Mouse (Mus musculus): Measurements from ENCODE around the gene A630095N17Rik. TPM values are rescaled to one million over a fixed set of nuclear protein-coding genes. Genes with fewer than 3 reads are reported as not detected.
A peak's percentile ranks its signal among the peaks of the same experiment; 100 is the strongest.

The A630095N17Rik gene
- not detected in 2 replicates for polyA plus RNA-seq (2016; fragmentation: Nextera tagmentation; extraction: Ambion mirVana)

DNA sequence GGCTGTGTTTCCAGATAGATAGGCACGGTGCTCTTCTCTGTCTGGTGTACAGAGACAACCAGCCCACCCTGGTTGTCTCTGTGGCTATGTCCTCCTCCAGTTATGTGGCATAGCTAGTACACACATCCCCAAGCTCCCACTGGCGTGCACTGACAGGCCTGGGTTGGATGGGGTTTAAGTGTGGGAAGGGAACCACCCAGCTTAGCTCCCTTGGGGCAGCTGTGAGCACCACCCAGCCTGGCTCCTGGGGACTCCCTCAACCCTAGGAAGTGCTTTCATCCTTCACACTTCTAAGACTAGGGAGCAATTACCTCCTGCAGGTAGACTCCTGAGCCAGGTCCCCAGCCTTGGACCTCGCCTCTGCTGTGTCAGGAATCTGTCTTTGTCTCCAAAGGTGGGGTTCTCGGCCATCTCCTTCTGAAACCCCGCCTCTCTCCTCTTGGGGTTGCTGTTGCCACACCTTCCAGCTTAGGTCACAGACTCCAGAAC lies at the start of gene A630095N17Rik:
TSS of gene A630095N17Rik (minus strand) at position 439 of the 489 bp plus-strand sequence.
- Histone ChIP-seq H3K9me3 (no peaks in the 10 kb centered on the region), H3K4me3 (no peak within 1 kb of the TSS), H3K9ac (replicated peaks) (no peak within 1 kb of the TSS), H3K36me3 (no peaks in the 10 kb centered on the region), H3K27ac (replicated peaks) (no peak within 1 kb of the TSS), H3K4me2 (replicated peaks) (no peak within 1 kb of the TSS), H3K4me1 (peaks cover 10% of the 10 kb centered on the region; the same call in 1 of the 2 replicates), H3K27me3 (peaks cover 25% of the 10 kb centered on the region)
- 85% methylated on average over 5 of the region's 5 CpGs for WGBS
- no peak for ATAC-seq (ENCODE audit: low FRiP score, low read depth)

DNA sequence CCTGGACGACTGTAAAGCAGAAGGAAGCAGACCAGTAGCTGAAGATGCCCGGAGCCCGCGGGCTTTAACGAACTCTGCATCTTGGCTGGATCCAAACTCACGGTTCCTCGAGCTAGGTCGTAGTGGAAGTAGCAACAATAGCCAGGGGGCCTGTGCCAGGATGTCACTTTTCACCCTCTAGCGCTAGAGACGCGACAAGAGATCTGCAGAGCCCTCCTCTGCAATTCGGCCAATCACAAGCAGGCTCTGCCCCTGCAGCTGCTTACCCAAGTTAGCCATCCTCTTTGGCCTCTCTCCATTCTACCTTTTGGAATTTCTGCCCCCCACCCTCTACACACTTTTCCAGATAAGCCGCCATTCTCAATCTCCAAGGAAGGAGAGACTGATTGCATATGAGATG lies 46.3 kb upstream of the A630095N17Rik start, which contains the start of gene Resp18:
TSS of gene Resp18 (minus strand) at position 188 of the 400 bp plus-strand sequence.
- no peak for ATAC-seq (ENCODE audit: low FRiP score, low read depth)

DNA sequence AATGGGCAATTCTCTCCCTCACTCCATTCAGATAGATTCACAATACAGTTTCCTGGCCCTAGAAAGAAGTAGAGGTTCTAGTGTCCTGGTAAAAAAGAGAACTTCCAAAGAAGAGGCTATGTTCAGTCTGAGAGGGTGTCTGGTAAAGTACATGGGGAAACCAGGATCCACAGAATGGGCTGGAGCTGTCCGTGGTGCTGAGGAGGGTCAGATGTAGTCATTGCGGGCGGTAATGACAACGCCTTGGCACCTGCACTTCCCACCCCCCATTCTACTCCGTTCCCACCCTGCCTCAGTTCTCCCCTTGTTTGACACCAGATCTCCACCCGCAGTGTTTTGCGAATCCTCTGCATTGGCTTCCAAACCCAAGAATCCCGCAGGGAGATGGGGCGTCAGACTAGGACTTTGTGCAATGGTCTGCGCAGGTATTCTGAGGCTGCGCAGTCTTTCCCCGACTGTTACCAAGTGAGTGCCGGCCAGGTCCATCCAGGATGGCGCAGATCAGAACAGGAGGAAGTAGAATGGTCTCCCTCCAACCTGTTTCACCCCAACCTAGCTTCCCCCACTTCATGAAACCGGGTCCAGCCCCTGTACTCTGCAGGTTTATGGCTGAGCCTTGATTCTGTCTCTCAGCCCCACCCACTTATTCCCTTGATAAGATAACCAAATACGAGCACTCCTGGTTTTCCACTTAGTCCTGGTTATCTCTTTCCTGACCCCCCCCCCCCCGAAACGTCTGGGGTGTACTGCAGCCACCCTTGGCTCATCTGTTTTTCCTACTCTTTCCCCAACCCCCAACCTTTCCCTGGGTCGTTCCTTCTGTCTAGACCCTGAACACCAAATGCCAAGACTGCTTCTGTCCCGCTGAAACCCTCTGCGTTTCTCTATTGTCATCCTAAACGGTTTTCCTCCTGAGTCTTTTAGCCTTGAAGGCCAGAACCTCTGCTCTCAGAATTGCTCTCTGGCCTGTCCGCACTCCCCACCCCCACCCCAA lies 45.6 kb upstream of the A630095N17Rik start:
- no peaks in the 10 kb centered on the region for H3K4me1 ChIP-seq
- peak overlapping the region; percentile 52 for H3K9ac ChIP-seq (replicated peaks)
- 6% methylated on average over 23 of the region's 23 CpGs for WGBS
- peak overlapping the region; percentile 48 for H3K4me2 ChIP-seq (replicated peaks)
- H3K36me3 ChIP-seq: no peaks in the 10 kb centered on the region
- 0 out of 2 replicates have a peak, but pooled peaks have one; percentile 9 for ATAC-seq (ENCODE audit: low FRiP score, low read depth)
- H3K4me3 ChIP-seq: peak overlapping the region; percentile 31
- H3K27ac ChIP-seq (replicated peaks): no peak overlapping the region
- no peaks in the 10 kb centered on the region for H3K9me3 ChIP-seq
- H3K27me3 ChIP-seq: peaks cover 46% of the 10 kb centered on the region

More for the DNA sequence above, 46.3 kb upstream of the A630095N17Rik start, which contains the start of gene Resp18:
- Histone ChIP-seq H3K9me3 (no peaks in the 10 kb centered on the region), H3K9ac (replicated peaks) (peak within 1 kb of the TSS; percentile 52), H3K4me3 (peak within 1 kb of the TSS; percentile 31), H3K4me1 (no peaks in the 10 kb centered on the region), H3K4me2 (replicated peaks) (peak within 1 kb of the TSS; percentile 48), H3K27me3 (peaks cover 46% of the 10 kb centered on the region), H3K27ac (replicated peaks) (no peak within 1 kb of the TSS), H3K36me3 (no peaks in the 10 kb centered on the region)
- WGBS: 4% methylated on average over 13 of the region's 13 CpGs

DNA sequence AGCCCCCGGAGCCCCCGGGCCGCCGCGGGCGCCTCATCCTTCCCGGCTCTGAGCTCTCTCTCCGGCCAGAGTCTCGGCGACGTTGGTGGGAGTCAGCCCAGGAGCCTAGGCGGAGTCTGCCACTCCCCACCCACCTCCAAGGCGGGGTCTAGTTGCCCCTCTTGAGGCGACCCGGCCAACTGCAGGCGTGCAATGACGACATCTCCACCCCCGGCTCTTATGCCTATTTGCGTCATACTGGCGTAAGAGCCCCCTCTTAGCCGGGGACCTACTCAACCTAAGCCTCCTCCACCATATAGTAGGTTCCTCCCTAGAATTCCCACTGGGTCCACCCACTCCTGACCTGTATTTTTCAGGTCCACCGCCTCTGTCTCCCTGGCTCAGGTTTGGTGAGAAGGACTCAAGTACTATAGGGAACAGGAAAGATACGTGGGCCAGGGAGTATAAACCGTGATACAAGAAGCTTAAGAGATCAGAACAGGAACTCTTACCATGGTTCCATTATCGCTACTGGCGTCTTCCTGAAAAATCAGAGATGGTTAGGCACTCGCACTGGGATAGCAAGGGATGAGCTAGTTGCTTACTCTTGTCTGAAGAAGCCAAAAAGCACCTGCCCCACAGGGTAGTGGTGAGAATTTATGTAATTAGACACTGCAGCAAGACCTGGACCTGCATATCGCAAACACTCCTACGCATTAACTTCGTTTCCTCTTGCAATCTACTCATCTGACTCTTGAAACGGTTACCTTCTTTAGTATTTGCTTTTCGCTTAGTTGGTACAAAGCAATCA lies 32.4 kb upstream of the A630095N17Rik start, which contains the start of gene Ptprn:
TSS of gene Ptprn (minus strand) at position 412 of the 790 bp plus-strand sequence.
- Histone ChIP-seq H3K27me3 (peaks cover 64% of the 10 kb centered on the region), H3K27ac (replicated peaks) (no peak within 1 kb of the TSS), H3K9ac (replicated peaks) (peak within 1 kb of the TSS; percentile 53), H3K4me2 (replicated peaks) (peak within 1 kb of the TSS; percentile 65), H3K4me3 (peak within 1 kb of the TSS; percentile 50), H3K36me3 (no peaks in the 10 kb centered on the region), H3K4me1 (peaks cover 14% of the 10 kb centered on the region; the same call in 1 of the 2 replicates), H3K9me3 (no peaks in the 10 kb centered on the region)
- peak; percentile 80 for ATAC-seq (ENCODE audit: low FRiP score, low read depth)
- 11% methylated on average over 32 of the region's 32 CpGs for WGBS

DNA sequence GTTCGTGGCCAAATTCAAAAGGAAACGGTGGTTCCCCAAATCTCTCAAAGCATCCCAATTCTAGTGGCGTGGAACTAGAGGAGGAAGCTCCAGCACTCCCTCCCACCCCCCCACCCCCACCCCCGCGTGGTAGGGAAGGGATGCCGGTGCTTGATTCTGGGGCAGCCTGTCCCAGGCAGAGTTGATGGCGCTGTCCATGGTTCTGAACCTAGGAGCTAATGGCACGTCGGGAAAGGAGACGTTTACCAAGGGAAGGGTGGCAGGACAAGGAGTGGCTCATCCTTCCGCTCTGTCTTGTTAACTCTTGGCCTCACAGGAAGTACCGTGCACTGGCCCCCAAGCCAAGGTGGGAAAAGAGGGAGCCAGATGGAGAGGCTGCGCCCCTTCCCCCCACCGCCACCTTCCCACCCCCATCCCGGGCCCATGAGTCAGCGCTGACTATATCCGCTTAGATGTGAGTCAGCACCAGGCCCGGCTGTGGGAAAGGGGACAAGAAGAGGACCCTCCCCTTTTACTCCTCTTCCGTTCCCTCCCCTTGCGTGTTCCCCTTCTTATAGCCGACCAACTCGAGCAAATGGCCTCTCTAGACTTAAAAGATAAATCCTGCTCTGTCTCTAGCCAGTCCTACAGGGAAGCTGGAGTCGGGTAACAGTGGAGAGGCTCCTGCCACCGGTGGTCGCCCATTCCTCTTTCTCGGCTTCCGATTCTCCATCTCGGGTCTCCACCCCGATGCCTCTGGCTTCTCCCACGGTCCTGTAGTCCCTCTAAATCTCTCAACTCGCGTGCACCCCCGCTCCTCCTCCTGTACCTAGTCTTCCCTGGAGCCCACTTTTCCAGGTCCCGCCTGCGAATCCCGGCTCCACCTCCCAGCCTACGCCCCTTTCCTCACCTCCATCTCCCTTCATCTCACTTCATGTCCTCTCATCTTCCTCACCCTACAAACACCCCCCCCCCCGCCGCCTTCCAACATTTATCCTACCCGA lies 31.4 kb upstream of the A630095N17Rik start:
- peak overlapping the region; percentile 65 for H3K4me2 ChIP-seq (replicated peaks)
- no peaks in the 10 kb centered on the region for H3K9me3 ChIP-seq
- H3K27ac ChIP-seq (replicated peaks): no peak overlapping the region
- peaks cover 58% of the 10 kb centered on the region for H3K27me3 ChIP-seq
- ATAC-seq (ENCODE audit: low FRiP score, low read depth): peak; percentile 54
- peaks cover 14% of the 10 kb centered on the region; the same call in 1 of the 2 replicates for H3K4me1 ChIP-seq
- peak overlapping the region; percentile 53 for H3K9ac ChIP-seq (replicated peaks)
- peak overlapping the region; percentile 50 for H3K4me3 ChIP-seq
- H3K36me3 ChIP-seq: no peaks in the 10 kb centered on the region
- whole genome bisulfite sequencing: 2% methylated on average over 39 of the region's 40 CpGs

DNA sequence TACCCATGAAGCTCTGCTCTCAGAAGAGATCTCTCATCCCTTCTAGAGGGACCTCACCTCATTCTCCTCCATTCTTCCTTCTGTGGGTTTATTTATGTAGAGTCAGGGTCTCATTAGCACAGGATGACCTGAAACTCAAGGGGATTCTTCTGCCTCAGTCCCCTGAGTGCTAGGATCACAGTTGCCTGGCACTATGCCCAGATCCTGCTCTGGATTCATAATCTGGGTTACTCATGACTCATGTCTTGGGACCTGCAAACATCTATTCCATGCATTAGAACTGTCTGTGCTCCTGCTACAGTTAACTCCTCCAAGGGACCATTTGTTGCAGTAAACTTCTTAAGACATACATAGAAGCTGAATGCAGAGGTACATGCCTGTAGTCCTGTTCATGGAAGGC lies 29.4 kb upstream of the A630095N17Rik start:
- peaks cover 64% of the 10 kb centered on the region for H3K27me3 ChIP-seq
- no peak overlapping the region for H3K9ac ChIP-seq (replicated peaks)
- no peak for ATAC-seq (ENCODE audit: low FRiP score, low read depth)
- H3K4me3 ChIP-seq: no peak overlapping the region
- H3K4me2 ChIP-seq (replicated peaks): no peak overlapping the region
- H3K36me3 ChIP-seq: 0 out of 2 replicates have a peak, but pooled peaks cover 5% of the 10 kb centered on the region
- H3K9me3 ChIP-seq: no peaks in the 10 kb centered on the region
- H3K4me1 ChIP-seq: peaks cover 14% of the 10 kb centered on the region; the same call in 1 of the 2 replicates
- H3K27ac ChIP-seq (replicated peaks): no peak overlapping the region

DNA sequence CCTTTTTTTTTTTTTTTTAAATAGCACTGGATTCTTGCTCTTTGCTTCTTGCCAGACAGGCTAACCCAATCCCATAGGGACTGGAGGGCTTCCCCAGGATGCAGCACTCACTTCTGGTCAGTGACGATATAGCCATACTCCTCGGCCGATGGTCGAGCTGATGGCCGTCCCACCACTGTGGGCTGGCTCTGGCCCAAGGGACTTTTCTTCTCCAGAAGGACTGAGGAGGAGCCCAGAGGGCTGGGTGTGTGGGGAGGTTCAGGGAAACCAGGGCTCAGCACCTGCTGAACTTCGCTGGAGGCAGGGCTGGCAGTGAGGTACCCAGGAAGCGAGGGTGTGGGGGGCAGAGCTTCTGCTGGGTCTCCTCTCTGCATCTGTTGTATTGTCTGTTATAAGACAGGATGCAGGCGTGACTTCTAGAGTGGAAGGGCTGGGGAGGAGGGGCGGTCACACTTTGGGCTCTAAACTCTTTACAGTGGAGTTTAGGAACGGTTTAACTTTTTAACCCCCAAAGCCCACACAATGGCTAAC lies 23.7 kb upstream of the A630095N17Rik start:
- Histone ChIP-seq H3K4me2 (replicated peaks) (no peak overlapping the region), H3K27ac (replicated peaks) (no peak overlapping the region), H3K9ac (replicated peaks) (no peak overlapping the region), H3K36me3 (0 out of 2 replicates have a peak, but pooled peaks cover 5% of the 10 kb centered on the region), H3K4me3 (no peak overlapping the region), H3K4me1 (peaks cover 12% of the 10 kb centered on the region), H3K9me3 (no peaks in the 10 kb centered on the region), H3K27me3 (peaks cover 22% of the 10 kb centered on the region)
- ATAC-seq (ENCODE audit: low FRiP score, low read depth): no peak
- 72% methylated on average over 10 of the region's 10 CpGs for WGBS

DNA sequence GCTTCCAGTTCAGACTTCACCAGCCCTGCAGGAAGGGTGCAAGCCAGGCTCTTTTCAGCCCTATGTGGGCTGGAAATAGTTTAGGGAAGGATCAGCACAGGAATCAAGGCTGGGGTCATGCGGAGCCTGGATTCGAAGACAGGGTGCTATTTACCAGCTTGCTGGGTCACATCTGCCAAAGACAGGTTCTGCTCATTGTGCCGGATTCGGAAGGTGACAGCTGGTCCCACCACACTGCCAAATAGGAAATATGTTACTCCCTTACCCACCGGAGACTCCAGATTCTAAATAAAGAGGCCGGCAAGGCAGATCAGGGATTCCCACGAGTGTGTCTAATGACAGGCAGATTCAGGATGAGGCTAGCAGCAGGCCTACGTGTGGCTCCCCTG lies 22.7 kb upstream of the A630095N17Rik start:
- Histone ChIP-seq H3K36me3 (0 out of 2 replicates have a peak, but pooled peaks cover 5% of the 10 kb centered on the region), H3K9ac (replicated peaks) (no peak overlapping the region), H3K4me1 (peaks cover 12% of the 10 kb centered on the region), H3K27me3 (peaks cover 16% of the 10 kb centered on the region), H3K27ac (replicated peaks) (no peak overlapping the region), H3K4me2 (replicated peaks) (no peak overlapping the region), H3K9me3 (no peaks in the 10 kb centered on the region), H3K4me3 (no peak overlapping the region)
- WGBS: 71% methylated on average over 8 of the region's 8 CpGs
- no peak for ATAC-seq (ENCODE audit: low FRiP score, low read depth)

DNA sequence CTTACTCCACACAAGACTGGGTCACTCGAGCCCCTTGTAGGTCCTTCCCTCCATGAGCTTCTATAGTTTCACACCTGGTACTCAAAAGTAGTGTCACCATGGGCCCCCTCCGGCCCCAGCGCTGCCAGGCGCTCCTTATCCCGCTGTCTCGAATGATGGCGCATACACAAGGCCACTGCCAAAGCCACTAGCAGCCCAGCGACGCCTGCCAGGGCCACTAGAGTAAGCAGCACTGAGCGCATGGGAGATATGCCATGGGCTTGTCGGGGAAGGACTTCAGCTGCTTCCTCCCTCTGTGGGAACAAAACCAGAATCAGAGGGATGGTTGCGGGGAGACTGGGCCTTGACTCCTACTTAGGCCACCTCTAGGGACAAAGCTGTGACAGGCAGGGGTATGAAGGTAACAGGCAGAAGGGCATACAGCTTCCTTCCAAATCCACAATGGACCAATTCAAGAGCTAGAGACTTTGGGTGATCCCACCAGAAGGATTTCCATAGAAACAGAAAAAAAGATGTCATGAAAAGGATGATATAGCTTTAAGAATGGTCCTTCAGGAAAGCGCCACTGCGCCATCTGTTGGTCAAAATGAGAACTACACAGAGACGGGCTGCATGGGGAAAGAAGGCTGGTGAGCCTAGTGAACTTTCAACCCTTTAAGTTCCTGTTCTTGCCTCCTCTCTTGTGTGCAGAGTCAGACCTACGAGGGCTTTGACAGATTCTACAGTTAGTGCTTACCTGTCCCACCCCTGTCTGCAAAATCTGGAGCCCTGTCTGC lies 22.1 kb upstream of the A630095N17Rik start:
- peaks cover 16% of the 10 kb centered on the region for H3K27me3 ChIP-seq
- no peak for ATAC-seq (ENCODE audit: low FRiP score, low read depth)
- H3K9me3 ChIP-seq: no peaks in the 10 kb centered on the region
- H3K9ac ChIP-seq (replicated peaks): no peak overlapping the region
- no peak overlapping the region for H3K4me3 ChIP-seq
- no peak overlapping the region for H3K27ac ChIP-seq (replicated peaks)
- H3K36me3 ChIP-seq: 0 out of 2 replicates have a peak, but pooled peaks cover 5% of the 10 kb centered on the region
- H3K4me2 ChIP-seq (replicated peaks): no peak overlapping the region
- peaks cover 12% of the 10 kb centered on the region for H3K4me1 ChIP-seq
- WGBS: 67% methylated on average over 16 of the region's 16 CpGs

DNA sequence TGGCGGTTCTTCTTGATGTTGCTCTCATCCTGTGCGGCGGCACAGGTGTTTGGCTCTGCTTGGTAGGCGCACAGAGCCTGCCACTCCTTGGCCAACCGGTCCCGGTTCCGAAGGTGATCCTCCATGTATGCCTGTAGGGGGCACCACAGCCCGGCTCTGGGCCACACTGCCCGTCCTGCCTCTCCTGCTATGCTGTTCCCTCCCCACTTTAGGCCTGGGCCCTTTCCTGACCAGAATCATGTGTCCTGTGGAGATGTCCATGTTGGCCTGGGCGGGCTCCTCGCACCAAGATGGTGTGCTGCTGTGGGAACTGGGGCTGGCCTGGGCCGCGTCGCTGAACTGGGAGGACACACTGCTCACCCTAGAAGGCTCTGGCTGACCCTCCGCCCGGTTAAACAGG lies 21.1 kb upstream of the A630095N17Rik start:
- Histone ChIP-seq H3K27ac (replicated peaks) (no peak overlapping the region), H3K36me3 (0 out of 2 replicates have a peak, but pooled peaks cover 5% of the 10 kb centered on the region), H3K4me2 (replicated peaks) (no peak overlapping the region), H3K4me3 (no peak overlapping the region), H3K4me1 (peaks cover 12% of the 10 kb centered on the region), H3K9me3 (no peaks in the 10 kb centered on the region), H3K9ac (replicated peaks) (no peak overlapping the region), H3K27me3 (peaks cover 13% of the 10 kb centered on the region)
- no peak for ATAC-seq (ENCODE audit: low FRiP score, low read depth)
- WGBS: 77% methylated on average over 16 of the region's 16 CpGs
